Mouse (Mus musculus): ENCODE results near the gene Stom. TPM values are rescaled to one million over a fixed set of nuclear protein-coding genes. Genes with fewer than 3 reads are reported as not detected.

Stom gene
- total RNA-seq, 2 experiments from 2014 or later, result 374 to 642 TPM

GRCm38 (mm10) chr2:35322404-35323164 lies 14.2 kb downstream of the Stom start:
- peak; percentile 75 for ATAC-seq (replicated peaks; ENCODE audit: low FRiP score, poor library complexity, severe bottlenecking)

GRCm38 (mm10) chr2:35320399-35320798 lies 16.4 kb downstream of the Stom start:
- no peak for ATAC-seq (replicated peaks; ENCODE audit: low FRiP score, poor library complexity, severe bottlenecking)

- ATAC-seq (replicated peaks; ENCODE audit: low FRiP score, poor library complexity, severe bottlenecking), result no peak
Measured at GRCm38 (mm10) chr2:35318405-35318804, 18.4 kb downstream of the Stom start.

- peak; percentile 66 for ATAC-seq (replicated peaks; ENCODE audit: low FRiP score, poor library complexity, severe bottlenecking)
Measured at GRCm38 (mm10) chr2:35317604-35318003, 19.2 kb downstream of the Stom start.

GRCm38 (mm10) chr2:35314300-35314699 lies 22.5 kb downstream of the Stom start:
- no peak for ATAC-seq (replicated peaks; ENCODE audit: low FRiP score, poor library complexity, severe bottlenecking)

GRCm38 (mm10) chr2:35309906-35310493 lies 26.8 kb downstream of the Stom start:
- no peak for ATAC-seq (replicated peaks; ENCODE audit: low FRiP score, poor library complexity, severe bottlenecking)

GRCm38 (mm10) chr2:35308166-35308565 lies 28.6 kb downstream of the Stom start:
- no peak for ATAC-seq (replicated peaks; ENCODE audit: low FRiP score, poor library complexity, severe bottlenecking)

GRCm38 (mm10) chr2:35302049-35302885 lies 34.5 kb downstream of the Stom start:
- ATAC-seq (replicated peaks; ENCODE audit: low FRiP score, poor library complexity, severe bottlenecking), result no peak

GRCm38 (mm10) chr2:35299437-35299836 lies 37.3 kb downstream of the Stom start:
- peak; percentile 34; the same call in 1 of the 2 replicates for ATAC-seq (replicated peaks; ENCODE audit: low FRiP score, poor library complexity, severe bottlenecking)

GRCm38 (mm10) chr2:35297703-35298332 lies 39.0 kb downstream of the Stom start:
- ATAC-seq (replicated peaks; ENCODE audit: low FRiP score, poor library complexity, severe bottlenecking), result peak; percentile 85

- no peak for ATAC-seq (replicated peaks; ENCODE audit: low FRiP score, poor library complexity, severe bottlenecking)
Measured at GRCm38 (mm10) chr2:35293291-35293690, 43.5 kb downstream of the Stom start.

GRCm38 (mm10) chr2:35292700-35293099 lies 44.1 kb downstream of the Stom start:
- no peak for ATAC-seq (replicated peaks; ENCODE audit: low FRiP score, poor library complexity, severe bottlenecking)

GRCm38 (mm10) chr2:35291856-35292255 lies 44.9 kb downstream of the Stom start:
- ATAC-seq (replicated peaks; ENCODE audit: low FRiP score, poor library complexity, severe bottlenecking), result peak; percentile 55

- peak; percentile 70 for ATAC-seq (replicated peaks; ENCODE audit: low FRiP score, poor library complexity, severe bottlenecking)
Measured at GRCm38 (mm10) chr2:35288758-35289635, 47.8 kb downstream of the Stom start.

GRCm38 (mm10) chr2:35287017-35287620 lies 49.7 kb downstream of the Stom start:
- no peak for ATAC-seq (replicated peaks; ENCODE audit: low FRiP score, poor library complexity, severe bottlenecking)

GRCm38 (mm10) chr2:35285209-35285608 lies 51.6 kb downstream of the Stom start:
- ATAC-seq (replicated peaks; ENCODE audit: low FRiP score, poor library complexity, severe bottlenecking), result no peak

- no peak for ATAC-seq (replicated peaks; ENCODE audit: low FRiP score, poor library complexity, severe bottlenecking)
Measured at GRCm38 (mm10) chr2:35283997-35284396, 52.8 kb downstream of the Stom start.

GRCm38 (mm10) chr2:35282214-35282613 lies 54.6 kb downstream of the Stom start:
- no peak for ATAC-seq (replicated peaks; ENCODE audit: low FRiP score, poor library complexity, severe bottlenecking)

- no peak for ATAC-seq (replicated peaks; ENCODE audit: low FRiP score, poor library complexity, severe bottlenecking)
Measured at GRCm38 (mm10) chr2:35280001-35280400, 56.8 kb downstream of the Stom start.
